Mouse (Mus musculus) ovary, postnatal 10 days (tissue): ENCODE measurements at regions not wholly inside any gene's neighbourhood (a gene's known extent, or its start where the extent isn't known, plus 50 kb on each side); places are given as distances from the start of the nearest gene placed in this dataset.

Source experiments
- DNase-seq: peaks from one replicate; pipeline ENCODE4 v3.0.0; 2022; ENCODE audit warnings: low spot score

DNA sequence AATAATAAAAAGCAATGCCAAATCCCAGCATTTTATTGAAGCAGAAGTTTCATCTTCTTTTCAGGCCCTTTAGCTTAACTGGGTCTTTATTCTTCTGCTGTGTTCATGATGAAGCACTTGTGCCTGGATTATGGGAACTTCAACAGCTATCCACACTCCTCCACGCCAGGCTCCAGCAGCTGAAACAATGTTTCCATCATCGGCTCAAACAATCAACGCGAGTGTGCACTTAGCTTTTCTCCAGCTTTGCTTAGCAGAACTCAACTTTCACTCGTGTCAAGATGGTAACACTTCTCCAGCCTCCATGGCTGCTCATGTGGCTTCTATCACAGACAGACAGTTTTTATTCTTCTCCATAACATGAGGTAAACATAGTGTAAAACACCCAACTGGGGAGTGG is 143.8 kb upstream of the Mdm1 start:
- DNase-seq = no peak

DNA sequence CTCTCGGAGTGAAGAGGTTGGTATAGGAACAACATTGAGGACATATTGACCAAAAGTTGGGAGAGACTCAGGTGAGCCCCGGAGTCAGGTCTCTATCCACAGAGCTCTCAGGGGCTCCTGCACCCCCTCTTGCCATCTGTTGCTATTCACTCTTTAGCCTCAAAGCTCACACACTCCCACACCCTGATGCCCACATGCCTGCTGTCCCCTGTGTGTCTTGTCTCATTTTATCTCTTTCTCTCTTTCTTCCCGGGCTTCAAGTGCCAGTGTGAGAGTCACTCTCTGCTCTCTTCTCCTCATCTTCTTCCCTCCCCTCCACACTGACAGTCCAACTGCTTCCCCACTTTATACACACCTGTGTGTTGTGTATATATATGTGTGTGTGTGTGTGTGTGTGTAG is 141.0 kb upstream of the Mdm1 start:
- DNase-seq = no peak

DNA sequence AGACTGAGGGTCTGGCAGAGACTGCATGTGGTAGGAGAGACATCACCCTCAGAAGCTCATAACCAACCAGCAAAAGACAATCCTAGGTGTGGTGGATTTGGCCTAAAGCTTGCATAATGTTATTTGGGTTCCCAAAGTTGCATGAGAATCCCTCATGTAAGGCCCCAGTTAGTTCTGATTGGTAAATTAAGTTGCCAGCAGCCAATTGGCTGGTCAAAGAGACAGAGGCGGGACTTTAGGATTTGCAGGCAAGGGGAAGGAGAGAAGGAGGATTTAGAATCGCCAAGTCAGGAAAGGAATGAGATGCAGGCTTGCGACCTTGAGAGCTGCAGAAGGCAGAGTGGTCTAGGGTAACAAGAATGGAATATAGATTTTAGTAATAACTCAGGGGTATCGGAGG is 140.1 kb upstream of the Mdm1 start:
- DNase-seq = no peak

DNA sequence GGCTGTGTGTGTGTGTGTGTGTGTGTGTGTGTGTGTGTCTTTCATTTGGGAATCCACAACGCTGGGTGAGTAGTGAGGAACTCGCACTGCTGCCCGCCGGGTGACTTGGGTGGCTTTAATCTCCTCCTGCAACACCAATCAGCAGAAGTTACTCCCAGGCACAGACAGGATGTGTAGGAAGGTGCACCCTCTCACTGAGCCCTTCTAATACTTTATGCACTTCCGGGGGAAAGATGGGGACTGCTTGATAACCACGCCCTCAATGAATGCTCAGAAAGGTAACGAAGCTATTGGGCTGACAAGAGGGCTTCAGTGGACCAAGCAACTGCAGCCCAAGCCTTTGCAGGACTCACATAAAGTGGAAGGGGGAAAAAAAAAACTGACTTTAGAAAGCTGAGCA is 139.6 kb upstream of the Mdm1 start:
- no peak for DNase-seq

DNA sequence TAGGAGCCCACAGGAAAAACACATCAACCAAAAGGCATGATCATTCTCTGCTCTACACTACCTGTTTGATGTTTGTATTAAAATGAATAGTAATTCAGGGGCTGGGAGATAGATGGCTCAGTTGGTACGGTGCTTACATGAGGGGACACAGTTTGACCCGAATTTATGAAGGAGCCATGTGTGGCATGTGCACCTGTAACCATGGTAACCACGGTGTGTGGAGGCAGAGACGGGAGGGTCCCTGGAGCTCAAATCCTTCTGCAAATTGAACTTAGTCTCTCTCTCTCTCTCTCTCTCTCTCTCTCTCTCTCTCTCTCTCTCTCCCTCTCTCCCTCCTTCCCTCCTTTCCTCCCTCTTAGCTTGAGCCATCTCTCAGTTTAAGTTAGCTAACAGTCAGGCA is 139.1 kb upstream of the Mdm1 start:
- no peak for DNase-seq

DNA sequence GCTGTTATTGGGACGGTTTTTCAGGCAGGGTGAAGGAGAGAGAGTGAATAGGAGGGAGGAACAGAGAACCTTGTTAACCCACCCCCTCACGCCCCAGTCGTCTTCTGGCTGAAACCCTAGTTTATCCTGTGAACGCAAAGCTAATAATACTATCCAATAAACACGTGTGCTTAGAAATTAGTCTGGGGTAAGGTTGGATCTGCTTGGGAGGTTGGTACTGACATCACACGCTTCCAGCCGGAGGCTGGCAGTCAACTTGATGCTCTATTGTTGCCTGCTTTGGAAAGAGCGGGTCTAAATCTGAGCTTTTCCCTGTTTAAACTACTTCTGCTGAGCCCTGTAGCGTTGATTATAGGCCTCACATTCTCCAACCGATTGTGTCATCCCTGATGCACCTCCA is 138.4 kb upstream of the Mdm1 start:
- no peak for DNase-seq

DNA sequence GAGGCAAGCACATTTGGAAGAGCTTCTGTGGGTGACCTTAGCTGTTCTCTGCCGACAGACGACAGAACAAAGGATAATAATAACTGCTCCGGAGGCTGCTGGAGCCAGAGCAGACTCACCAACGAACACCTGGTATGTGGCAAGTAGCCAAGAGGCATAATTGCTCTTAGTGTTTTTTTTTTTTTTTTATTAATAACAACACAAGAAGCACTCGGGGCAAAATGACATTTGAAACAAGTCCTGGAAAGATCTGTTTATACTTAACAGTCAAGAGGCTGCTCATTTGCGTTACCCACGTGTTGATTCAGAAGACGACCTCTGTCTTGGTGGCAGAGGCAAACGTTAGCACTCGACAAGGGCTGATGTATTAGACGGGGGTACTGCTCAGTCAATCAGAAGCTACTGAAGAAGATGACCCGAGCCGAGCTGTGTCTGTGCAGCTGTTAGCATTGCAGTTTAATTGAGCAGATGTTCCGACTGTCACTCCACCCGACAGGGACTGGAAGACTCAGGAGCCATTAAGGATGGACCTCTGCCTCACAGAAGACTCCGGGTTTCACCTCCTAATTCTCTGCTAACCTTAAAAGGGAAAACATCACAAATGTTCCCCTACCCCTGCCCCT is 137.8 kb upstream of the Mdm1 start:
- DNase-seq = no peak

DNA sequence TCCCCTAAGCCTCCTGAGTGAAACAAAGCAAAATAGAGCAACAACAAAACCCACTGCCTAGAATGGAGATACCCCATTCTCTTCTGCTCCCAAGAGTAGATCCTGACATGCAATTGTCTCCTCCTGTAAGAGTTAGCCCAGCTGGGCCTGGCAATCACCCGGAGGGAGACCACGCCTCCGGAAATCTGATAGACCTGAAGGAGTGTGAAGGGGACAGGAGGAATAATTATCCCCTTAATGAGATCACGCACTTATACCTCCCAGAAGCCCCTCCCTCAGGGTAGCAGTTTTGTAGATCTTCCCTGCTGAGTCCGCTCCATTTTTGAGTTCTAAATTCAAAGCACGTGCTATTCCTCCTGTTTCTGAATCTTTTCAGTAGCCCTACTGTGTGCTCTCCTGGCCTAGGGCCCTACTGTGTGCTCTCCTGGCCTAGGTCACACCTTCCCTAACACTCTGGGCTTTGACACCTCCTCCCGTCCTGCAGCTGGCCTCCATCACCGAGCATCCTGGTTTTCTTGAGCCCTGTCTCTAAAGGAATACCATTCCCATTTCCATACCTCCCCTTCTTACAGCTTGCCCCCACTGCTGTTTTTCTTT is 137.2 kb upstream of the Mdm1 start:
- DNase-seq = no peak

DNA sequence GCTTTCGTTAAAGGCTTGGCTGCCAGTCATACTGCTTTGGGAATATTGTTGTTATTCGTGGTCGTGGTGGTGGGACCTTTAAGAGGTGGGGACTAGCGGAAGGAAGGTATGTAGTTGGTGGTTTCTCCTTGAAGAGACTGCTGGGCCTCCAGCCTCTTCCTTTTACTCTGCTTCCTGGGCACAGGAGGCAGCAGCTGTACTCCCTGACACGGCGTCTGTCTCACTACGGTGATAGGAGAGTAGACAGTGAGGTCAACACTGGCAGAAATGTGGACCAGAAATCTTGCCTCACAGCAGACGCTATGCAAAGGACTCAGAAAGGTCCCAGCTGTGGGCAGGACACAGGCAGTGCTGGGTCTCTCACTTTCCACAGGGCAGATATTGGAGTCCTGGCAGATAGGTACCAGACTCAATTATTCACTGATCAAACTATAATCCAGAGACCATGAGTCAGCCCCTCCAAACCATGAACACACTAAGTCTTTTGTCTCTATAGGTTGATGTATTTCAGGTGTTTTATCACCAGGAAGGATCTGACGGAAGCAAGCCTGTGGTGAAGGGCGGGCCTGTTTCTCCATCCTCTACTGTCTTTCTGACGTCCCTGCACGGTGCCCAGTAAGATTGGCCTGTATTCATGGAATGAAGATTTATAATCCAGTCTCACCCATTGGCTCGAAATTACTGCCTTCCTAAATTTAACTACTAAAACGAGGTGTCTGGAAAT is 134.6 kb upstream of the Mdm1 start:
- DNase-seq = no peak

DNA sequence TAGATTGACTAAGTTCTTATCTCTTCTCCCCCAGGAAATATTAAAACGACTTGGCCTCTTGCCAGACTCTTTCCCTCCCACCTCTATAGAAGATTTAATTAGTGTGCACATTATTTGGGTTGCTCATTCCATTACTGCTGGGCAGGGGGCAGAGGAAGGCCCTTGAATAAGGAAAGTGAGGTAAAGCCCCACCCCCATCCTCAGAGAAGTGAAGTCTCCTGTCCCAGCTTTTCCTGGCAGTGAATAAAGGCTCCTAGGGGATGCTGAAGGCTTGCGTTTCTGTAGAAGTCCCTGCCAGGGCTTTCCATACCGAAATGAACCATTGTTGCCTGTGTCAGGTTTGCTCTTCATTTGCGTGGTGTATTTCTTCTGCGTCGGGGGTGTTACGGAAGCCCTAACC is 133.8 kb upstream of the Mdm1 start:
- DNase-seq = no peak

DNA sequence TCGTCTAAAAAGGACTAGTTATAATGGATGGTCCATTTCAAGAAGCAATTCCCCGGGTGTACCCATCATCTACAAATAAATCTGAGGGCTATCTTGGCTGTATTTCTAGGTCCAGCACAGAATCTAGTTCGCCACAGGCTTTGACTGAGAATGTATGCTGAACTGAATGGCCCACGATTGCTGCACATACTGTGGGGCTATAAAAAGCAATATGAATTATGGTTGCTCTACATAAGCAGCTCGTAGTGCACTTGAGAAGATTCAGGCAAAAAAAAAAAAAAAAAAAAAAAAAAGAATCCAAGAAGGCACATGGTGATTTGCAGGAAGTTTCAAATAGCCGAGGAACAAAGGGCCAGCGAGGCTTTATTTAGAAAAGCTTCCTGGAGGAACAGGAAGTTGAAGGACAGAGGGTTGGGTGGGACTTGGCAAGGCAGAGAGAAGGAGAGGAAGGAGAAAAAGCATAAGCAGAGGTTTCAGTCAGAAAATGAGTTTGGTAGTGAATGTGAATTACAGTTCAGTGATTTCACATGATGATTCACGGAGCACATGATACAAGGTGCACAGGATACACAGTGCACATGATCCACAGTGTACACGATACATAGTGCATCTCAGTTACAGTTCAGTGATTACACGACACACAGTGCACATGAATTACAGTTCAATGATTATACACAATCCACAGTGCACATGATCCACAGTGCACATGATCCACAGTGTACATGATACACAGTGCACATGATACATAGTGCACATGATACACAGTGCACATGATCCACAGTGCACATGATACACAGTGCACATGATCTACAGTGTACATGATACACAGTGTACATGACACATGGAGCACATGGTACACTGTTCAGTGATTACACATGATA is 129.7 kb upstream of the Mdm1 start:
- no peak for DNase-seq

DNA sequence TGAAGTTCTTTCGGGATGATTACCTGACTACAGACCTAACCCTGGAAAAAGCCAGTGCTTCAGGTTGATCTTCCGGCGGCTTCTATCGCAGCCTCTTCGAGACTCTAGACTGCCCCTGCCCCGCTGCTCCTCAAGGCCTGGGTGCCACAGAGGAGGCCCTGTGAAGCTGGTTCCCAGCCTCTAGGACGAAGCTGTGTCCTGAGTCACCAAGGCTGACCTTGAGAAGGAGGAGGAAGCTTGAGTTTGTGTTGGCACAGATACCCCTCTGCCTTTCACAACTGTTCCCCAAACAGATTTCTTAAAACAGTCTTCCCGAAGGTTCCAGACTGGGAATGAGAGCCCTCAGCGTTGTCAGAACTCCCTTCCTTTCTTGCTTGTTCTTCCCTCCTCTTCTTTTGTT is 112.8 kb upstream of the Mdm1 start:
- DNase-seq = no peak

DNA sequence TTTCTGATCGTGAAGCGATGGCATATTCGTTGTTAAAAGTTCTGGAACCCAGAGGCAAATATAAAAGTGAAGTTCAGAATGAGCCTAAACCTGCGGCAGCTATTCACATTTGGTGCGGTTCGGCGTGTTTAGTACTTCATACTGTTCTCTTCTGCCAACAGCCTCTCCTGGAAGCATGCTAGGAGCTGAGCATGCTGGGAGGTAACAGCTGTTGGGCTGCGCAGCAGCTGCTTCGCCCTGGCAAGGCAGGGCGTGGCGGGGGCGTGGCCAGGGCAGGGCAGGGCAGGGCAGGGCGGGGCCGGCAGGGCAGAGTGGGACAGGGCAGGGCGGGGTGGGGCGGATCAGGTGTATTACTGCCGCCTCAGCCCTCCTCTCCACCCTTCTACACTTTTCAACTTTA is 107.2 kb upstream of the Mdm1 start:
- DNase-seq = no peak

DNA sequence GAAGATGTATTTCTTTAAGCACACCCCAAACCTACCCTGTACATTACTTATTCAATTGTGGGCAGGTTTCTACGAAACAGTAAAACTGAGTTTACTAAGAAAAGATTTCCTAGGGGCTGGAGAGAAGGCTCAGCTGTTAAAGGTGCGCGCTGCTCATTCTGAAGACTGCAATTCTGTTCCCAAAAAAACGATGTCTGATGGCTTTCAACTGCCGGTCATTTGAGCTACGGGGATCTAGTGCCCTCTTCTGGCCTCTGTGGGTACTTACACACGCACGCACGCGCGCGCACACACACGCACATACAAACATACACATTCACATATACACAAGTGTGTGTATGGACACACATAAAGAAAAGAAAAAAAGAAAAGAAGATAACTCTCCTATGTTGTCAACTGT is 106.6 kb upstream of the Mdm1 start:
- DNase-seq = no peak

DNA sequence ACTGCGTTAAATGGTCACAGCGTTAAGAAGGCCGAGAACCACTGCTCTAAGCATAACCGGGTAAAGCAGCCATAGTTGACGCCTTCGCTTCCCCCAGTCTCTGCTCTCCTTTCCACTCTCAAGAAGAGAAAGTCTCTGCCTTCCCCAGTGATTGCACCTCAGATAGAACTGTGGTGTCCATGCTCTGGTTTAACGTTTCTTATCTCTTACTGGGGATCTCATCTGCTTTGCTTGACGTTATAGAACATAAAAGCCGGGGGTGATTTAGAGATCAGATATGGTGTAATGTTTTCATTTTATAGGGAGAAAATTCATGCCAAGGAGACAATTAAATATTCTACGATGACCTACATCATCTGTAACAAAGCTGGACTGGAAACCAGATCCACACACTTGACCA is 103.1 kb upstream of the Mdm1 start:
- DNase-seq = no peak

DNA sequence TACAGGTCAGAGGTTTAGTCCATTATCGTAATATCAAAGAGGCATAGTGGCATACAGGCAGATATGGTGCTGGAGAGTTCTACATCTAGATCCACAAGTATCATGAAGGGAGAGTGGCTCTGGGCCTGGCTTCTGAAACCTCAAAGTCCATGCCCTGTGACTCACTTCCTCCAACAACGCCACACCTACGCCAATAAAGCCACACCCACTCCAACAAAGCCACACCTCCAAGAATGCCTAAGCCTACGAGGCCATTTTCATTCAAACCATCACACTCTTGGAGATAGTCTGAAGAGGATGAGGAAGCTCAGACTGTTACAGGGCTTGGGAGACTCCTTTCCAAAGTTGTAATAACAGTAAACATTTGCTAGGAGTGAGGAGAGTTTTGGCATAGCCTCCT is 102.6 kb upstream of the Mdm1 start:
- DNase-seq = no peak

DNA sequence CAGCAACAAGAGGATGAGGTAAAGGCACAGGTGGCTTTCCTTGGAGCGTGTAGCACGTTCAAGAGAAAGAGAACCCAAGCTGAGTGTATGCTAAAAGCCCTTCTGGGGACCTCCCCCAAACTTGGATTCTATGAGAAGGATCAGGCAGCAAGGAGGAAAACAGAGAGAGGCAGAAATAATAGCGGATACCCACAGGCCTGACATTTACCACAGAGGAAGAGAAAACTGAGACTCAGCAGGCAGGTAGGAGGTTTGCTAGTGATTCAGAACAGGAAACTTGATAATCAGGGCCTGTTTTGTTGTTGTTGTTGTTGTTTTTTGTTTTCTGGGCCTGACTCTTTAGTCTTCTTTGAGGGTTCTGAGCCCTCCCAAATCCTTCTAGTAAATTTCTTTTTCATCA is 100.5 kb upstream of the Mdm1 start:
- no peak for DNase-seq

DNA sequence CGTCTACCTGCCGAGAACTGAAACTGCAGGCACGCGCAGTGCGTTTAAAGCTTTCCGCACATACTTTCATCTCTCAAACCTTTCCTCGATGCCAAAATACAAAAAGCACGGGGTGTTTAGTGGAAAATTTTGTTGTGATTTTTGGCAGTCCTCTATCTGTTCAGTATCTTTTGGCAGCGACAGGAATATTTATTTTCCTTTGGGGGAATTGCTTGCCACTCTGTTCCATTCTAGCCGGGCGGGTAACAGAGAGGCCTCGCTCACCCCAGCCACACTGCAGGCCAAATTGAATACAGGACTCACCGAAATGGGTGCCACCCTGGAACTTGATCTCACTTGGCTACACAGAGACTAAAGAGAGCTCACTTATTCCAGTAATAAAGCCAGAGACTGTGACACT is 97.8 kb upstream of the Mdm1 start:
- no peak for DNase-seq

DNA sequence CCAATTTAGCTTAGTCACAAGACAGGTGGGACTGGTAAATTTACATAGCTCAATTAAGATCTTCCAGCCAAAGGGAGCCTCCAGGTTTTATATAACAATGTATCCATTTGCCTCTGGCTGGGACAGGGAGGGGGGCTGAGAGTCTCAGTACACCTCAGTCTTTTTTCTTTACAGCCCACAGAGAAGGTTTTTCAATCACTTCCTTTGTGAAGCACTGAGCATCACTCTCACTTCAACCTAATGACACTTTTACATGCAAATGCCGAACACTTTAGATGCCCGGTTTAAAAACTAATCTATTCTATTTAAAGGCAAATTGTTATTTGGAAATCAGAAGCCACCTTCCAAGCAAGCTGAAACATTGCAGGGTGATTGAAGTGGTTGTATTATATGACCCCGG is 96.8 kb upstream of the Mdm1 start:
- no peak for DNase-seq

DNA sequence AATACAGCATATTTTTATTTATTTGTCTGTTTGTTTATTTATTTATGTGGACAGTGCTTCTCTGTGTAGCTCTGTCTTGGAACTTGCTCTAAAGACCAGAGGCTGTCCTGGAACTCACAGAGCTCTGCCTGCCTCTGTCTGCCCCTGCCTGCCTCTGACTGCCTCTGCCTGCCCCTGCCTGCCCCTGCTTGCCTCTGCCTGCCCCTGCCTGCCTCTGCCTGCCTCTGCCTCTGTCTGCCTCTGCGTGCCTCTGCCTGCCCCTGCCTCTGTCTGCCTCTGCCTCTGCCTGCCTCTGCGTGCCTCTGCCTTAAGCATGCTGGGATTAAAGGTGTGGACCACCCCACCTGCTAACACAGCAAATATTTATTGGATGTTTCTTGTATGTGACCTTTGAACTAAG is 96.2 kb upstream of the Mdm1 start:
- no peak for DNase-seq

DNA sequence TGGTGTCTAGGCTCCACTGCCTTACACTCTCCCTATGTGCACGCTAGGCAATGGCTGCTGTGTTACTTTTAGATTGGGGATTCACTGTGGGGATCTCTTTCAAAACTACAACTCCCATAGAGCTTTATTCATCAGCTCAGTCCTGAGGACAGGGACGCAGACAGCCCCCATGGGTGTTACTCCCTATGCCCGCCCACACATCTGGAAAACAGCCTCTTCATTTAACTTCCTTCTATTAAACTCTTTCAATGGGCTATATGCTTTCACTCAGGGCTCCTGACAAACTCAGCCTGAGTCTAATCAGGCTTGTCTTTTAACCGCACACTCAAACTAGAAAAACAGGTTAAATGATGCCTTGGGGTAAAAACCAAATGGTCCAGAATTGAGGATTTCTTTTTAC is 95.3 kb upstream of the Mdm1 start:
- DNase-seq = no peak

DNA sequence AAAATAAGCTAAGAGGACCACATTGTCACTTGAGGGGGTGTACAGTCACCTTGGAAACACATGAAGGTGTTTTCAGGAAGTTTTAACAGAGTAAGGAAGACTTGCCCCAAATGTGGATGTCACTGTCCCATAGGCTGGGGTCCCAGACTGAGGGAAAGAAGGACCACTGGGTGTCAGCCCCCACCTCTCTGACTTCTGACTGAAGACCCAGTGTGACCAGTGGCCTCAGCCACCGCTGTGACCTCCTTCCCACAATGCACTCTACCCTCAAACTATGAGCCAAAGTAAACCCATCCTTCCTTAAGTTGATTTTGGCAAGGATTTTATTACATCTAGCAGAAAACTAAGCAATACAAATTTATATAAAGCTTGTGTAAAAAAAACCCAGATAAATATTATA is 94.8 kb upstream of the Mdm1 start:
- no peak for DNase-seq

DNA sequence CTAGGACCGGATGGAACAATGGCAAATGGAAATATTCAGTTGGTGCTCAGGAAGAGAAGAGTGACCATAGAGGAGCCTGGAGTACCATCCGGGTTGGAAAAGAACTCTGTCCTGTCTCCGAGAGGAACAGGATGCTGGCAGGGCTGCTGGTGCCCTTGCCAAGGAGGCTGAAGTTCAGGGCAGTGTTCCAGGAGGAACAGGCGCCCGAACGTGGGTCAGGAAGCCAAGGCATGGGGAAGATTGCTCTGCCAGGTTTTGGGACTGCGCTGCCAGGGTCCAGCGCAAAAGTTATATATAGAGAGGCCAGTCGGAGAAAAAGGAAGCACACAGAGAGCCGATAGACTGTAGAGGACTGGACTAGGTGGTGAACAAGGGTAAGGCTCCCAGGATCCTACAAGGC is 92.3 kb upstream of the Mdm1 start:
- no peak for DNase-seq
